Mouse (Mus musculus): ENCODE measurements around the gene Tagap. TPM values are rescaled to one million over a fixed set of nuclear protein-coding genes. Genes with fewer than 3 reads are reported as not detected.
"Not testable (repeated sequence)": the region's sequence is repeated elsewhere in the genome, so short reads cannot be mapped to it uniquely, and the experiment has no call there.

Tagap gene
- polyA plus RNA-seq, 1 experiment from 2014 or later = 4.1 TPM

DNA sequence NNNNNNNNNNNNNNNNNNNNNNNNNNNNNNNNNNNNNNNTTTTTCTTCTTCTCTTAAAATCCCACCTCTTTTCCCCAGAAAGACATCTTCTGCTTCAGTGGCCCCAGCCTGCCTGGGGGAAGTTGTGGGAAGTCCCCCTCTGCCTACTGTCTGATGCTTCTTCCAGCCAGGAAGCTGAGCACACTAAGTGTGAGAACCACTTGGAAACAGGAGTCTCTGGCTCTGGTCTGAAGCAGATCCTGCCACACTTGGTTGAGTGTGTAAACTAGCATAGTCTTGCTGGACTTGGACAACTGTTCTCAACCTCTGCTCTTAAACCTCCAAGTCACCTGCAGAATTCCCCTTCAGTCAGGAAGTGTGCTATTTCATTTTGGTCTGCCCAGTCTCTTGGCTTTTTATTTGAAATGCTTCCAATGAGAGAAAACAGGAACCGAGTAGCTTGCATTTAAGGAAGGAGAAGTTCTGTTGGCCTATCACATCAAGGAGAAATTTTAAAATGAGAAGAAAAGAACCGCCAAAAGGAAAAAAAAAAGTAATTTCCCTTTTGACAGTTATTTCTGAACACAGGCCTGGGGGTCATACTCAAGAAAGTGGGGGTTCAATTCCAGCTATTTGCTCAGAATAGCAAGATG lies 11.1 kb upstream of the Tagap start:
- no peak for DNase-seq (ENCODE audit: low spot score)

- no peak for DNase-seq (ENCODE audit: low spot score)
Observed at GRCm38 (mm10) chr17:7915791-7916190, 10.0 kb upstream of the Tagap start.

GRCm38 (mm10) chr17:7916782-7917574 lies 8.8 kb upstream of the Tagap start:
- no peak for DNase-seq (ENCODE audit: low spot score)

GRCm38 (mm10) chr17:7918355-7918754 lies 7.4 kb upstream of the Tagap start:
- DNase-seq (ENCODE audit: low spot score) = no peak

- DNase-seq (ENCODE audit: low spot score) = no peak
Observed at GRCm38 (mm10) chr17:7919209-7919608, 6.6 kb upstream of the Tagap start.

DNA sequence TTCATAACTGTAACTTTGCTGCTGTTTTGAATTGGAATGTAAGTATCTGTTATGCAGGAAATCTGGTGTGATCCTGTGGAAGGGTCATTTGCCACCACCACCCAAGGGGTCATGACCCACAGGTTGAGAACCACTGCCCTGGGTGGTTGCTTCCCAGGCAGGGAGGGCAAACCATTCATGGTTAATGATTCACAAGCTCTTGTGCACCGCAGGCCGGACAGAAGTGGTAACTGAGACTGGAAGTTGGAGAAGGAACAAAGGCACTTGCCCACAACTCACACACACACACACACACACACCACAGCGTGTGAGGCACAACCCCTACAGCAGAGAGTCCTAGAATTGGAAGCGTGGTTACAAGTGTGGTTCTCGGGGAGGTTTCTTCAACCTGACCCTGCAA lies 3.2 kb upstream of the Tagap start:
- DNase-seq (ENCODE audit: low spot score) = no peak

DNA sequence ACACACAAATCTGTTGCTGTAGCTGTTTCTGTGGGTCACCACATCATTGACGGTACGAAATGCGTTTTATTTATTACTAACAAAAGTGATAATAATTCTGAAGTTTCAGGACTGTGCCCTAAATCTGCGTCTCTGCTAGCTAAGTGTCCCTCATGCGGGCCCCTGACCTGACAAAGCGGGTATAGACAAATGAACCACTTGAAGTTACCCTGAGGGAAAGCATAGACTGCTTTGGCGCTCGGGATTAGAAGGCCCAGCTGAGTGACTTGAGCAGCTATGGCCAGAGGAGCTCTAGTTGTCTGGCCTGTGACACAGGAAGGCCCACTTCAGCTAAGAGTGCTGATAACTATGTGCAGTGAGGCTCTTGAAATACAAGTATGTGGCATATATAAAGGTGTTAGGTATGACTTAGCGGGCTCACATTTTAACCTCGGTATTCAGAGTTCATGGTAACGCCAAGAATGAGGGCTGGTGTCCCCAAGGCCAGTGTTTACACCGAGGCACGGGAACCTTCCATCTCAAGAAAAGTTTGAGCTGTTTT lies 1.5 kb upstream of the Tagap start:
- DNase-seq (ENCODE audit: low spot score) = no peak

DNA sequence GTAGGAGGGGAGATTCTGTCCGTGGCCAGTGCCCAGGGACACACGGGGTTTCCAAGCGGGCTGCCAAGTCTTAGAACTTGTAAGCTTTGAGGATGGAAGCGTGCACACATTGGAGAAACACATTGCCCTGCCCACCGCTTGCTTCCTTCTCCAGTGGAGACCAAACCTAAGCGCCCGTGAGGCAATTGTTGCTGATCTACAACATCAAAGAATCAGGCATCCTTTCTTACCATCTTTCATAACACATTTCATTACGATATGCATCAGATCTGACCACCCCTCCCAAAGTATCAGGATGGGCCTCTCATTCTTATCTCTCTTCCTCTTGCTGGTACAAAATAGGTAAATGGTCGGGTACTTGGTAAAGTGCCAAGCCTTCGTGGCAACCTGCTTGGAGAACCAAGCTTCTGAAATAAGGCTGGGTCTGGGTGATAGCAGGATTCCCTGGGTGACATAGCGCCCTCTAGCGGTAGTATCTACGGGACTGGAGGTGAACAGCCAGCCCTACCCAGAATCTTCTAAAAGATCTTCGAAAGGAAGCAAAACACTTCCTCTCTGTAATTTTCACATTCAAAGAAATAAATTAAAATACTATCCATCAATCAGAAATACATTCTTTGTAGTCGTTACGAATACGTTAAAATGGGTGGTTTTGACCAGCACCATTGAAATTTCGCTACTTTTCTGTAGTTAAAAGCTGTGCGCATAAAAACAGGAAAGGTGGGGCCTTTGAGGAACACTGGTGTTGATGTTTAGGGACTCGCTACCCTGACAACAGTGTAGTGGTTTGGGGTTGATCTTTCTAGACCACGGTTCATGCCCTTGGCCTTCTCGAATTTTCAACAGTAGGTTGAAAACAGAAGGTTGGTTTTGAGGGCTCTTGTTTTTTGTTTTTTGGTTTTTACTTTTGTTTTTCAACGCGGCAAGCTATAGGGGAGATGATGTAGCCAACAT lies 2.1 kb downstream of the Tagap start:
- peak; percentile 82 for DNase-seq (ENCODE audit: low spot score)

DNA sequence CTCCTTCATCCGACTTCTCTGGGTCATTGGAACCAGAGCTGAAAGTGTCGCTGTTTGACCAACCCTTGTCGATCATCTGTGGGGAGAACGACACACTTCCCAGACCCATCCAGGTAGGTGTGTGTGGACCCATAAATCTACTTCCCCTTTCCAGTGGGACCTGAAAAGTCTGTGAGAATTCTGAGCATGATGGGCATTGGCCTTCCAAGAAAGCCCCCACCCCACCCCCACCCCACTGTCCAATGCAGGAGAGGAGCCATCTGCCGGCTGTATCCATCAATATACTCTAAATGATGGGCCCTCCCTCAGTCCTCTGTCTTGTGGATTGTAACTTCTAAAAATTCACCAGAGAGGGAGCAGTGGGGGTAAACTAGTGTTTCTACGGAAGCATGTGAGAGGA lies 2.9 kb downstream of the Tagap start:
- DNase-seq (ENCODE audit: low spot score) = no peak

- peak; percentile 30 for DNase-seq (ENCODE audit: low spot score)
Observed at GRCm38 (mm10) chr17:7929279-7929678, 3.5 kb downstream of the Tagap start.

DNA sequence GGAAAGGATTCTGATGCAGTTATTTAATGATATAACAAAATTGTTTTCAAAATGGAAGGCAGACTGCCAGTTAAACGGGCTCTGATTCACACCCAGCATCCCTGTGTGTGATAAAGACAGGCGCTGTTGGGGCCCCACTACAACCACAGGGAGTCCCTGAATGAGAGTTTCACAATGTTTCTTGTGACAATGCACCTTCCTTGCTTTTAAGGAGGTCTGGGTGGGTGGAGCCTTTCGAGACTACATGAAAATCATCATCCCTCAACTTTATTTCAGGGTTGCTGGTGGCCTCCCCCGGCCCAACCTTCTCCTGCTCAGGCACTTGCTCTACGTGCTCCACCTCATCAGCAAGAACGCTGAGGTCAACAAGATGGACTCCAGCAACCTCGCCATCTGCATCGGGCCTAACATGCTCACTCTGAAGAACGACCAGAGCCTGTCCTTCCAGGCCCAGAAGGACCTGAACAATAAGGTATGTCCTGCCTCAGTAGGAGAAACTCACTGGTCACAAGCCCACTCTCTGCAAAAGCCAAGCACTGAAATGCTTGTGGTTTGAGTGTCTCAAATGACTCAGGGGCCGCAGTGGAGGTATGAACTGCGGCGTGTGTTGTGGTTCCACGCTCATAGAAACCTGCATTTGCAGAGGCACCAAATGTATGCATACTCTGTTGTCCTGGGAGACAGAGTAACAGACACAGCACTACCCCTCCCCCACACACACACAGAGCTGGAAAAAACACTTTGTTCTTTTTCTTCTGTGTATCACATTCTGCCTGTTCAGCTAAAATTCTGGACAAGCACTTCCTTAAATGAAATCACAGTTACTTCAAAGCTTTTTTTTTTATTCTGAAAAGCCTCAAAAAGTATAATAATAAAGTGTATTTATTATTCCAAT lies 5.5 kb downstream of the Tagap start:
- DNase-seq (ENCODE audit: low spot score) = peak; percentile 22

DNA sequence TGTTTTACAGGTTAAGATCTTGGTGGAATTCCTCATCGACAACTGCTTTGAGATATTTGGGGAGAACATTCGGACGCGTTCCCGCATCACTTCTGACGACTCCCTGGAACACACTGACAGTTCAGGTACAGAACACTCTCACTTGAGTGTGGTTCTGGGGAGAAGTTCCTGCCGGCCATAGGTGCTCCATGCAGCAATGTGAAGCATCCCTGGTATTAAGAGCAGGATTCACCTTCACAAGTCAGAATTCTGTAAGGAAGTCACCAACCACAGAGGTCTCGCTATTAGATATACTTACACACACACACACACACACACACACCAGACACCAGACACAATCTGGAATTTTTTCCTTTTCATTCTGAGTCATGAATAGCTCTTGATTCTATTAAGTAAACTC lies 6.3 kb downstream of the Tagap start:
- not testable (repeated sequence) for DNase-seq (ENCODE audit: low spot score)

GRCm38 (mm10) chr17:7939640-7940039 lies 13.8 kb downstream of the Tagap start:
- DNase-seq (ENCODE audit: low spot score) = peak; percentile 66

GRCm38 (mm10) chr17:7945117-7946052 lies 19.6 kb downstream of the Tagap start, which contains the start of gene Rsph3a:
Rsph3a (plus strand) TSS chr17:7945614.
- peak; percentile 62 for DNase-seq (ENCODE audit: low spot score)

DNA sequence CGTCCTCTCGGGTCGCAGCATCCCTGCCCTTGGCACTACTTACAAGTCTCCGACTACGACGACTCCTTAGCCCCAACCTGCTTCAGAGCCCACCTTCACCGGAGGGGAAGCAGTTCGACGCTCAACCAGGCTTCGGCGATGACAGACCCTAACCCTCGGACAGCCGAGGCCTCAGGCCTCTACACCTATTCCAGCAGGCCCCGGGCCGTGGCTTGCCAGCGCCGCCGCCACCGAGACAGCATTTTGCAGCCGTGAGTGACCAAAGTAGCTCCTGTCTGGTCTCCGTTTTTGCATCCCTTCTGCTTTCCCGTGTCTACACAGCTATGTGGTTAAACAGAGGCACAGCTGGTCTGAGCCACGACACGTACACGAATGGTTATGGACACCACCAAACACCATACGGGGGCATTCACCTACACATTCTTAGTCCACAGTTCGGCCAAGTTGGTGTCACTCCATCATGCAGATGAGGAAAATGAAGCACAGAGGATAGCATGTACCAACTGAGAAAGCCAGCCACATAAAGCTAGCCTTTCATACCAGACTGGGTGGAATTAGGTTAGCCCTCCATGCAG lies 20.3 kb downstream of the Tagap start:
- DNase-seq (ENCODE audit: low spot score) = not testable (repeated sequence)

DNA sequence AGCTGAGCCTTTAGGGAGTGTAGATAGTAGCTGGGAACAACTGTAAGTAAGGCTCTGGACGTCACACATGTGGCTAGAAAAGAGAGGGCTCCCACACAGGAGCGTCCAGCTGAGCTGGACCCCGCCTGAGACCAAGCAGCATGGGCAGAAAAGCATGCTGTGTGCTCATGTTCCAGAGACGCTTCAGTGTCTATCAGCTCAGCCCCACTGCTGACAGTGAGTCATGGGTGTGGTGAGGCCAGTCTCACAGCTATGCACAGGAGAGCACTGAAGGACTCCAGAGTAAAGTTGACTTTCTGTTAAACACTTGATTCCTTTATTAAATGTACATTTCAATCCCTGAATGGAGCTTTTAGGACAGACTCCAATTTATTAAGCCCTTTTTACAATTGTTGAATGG lies 25.5 kb downstream of the Tagap start:
- DNase-seq (ENCODE audit: low spot score) = not testable (repeated sequence)

- not testable (repeated sequence) for DNase-seq (ENCODE audit: low spot score)
Observed at GRCm38 (mm10) chr17:7957242-7957641, 31.4 kb downstream of the Tagap start.

DNA sequence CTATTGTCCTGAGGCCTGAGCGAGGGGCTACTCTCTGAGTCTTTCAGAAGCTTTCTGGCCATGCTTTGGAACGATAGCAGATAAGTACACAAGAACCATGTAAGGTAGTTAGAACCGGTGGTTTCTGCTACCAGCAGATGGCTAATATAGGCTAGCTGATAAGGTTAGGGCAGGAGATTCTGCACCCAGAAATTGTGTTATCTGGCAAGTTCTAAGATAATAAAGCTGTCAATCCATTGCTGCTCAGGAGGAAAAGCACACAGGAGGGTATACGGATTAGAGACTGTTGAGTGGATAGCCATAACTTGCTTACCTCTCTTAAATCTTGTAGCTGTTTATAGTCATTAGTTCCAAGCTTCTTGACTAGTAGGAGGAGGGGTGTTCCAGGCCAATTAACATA lies 37.5 kb downstream of the Tagap start:
- not testable (repeated sequence) for DNase-seq (ENCODE audit: low spot score)

GRCm38 (mm10) chr17:7964398-7964797 lies 38.6 kb downstream of the Tagap start:
- DNase-seq (ENCODE audit: low spot score) = not testable (repeated sequence)
